Mouse (Mus musculus) limb, embryonic 11.5 days (tissue): ENCODE measurements around the gene Lpcat3. TPM values are rescaled to one million over a fixed set of nuclear protein-coding genes. Genes with fewer than 3 reads are reported as not detected.

Source experiments
- ATAC-seq: fragments of 200-750 bp; cut with Nextera tagmentation; 2 replicates; pipeline ENCODE4 v1.8.0; 2017; ENCODE audit warnings: low read depth; ENCODE audit not compliant: insufficient number of reproducible peaks, low FRiP score, low TSS enrichment
- DNase-seq: peaks from one replicate; pipeline ENCODE4 v3.0.0-alpha.2; 2015; ENCODE audit warnings: low spot score
- H3K27ac ChIP-seq: fragments of 300-500 bp; sonication (generic); replicated peaks from 2 replicates; pipeline ENCODE4 v1.5.1; 2014; ENCODE audit warnings: low read depth, mild to moderate bottlenecking, low read length
- H3K27me3 ChIP-seq: fragments of 300-500 bp; sonication (generic); 2 replicates; pipeline ENCODE4 v1.6.1; 2014; ENCODE audit warnings: mild to moderate bottlenecking, low read length, mixed read lengths; ENCODE audit not compliant: control insufficient read depth, insufficient read depth
- H3K36me3 ChIP-seq: fragments of 300-500 bp; sonication (generic); 2 replicates; pipeline ENCODE4 v1.6.1; 2014; ENCODE audit warnings: mild to moderate bottlenecking, low read length, moderate library complexity, mixed read lengths; ENCODE audit not compliant: control insufficient read depth, insufficient read depth
- H3K4me1 ChIP-seq: fragments of 300-500 bp; sonication (generic); 2 replicates; pipeline ENCODE4 v1.6.1; 2014; ENCODE audit warnings: low read length, mixed read lengths; ENCODE audit not compliant: control insufficient read depth, insufficient read depth
- H3K4me2 ChIP-seq: fragments of 300-500 bp; sonication (generic); 2 replicates; pipeline ENCODE4 v1.6.1; 2014; ENCODE audit warnings: low read depth, mild to moderate bottlenecking, moderate library complexity; ENCODE audit not compliant: severe bottlenecking
- H3K4me3 ChIP-seq: fragments of 300-500 bp; sonication (generic); 2 replicates; pipeline ENCODE4 v1.5.1; 2014; ENCODE audit warnings: low read depth, low read length
- H3K9ac ChIP-seq: fragments of 300-500 bp; sonication (generic); 2 replicates; pipeline ENCODE4 v1.6.1; 2014; ENCODE audit warnings: mild to moderate bottlenecking, low read length
- H3K9me3 ChIP-seq: fragments of 300-500 bp; sonication (generic); 2 replicates; pipeline ENCODE4 v1.6.1; 2016; ENCODE audit warnings: low read length; ENCODE audit not compliant: control insufficient read depth
- WGBS: fragments of 180-500 bp; shearing (Covaris S2); extraction: QIAGEN DNeasy Blood & Tissue Kit; methylation state at CpG from one replicate; pipeline ENCODE4 v1.1.7; 2014; 5-methylcytosine and 5-hydroxymethylcytosine counted together
- polyA plus RNA-seq: library from polyadenylated mRNA; unstranded; fragments of >200 nt; fragmentation: Nextera tagmentation; extraction: Ambion mirVana; gene quantifications from 2 replicates; pipeline ENCODE4 v1.2.1, GENCODE M21; 2014

The Lpcat3 gene
- polyA plus RNA-seq, 1 experiment from 2014 or later = 46.1 TPM

- no peaks in the 10 kb centered on the region for H3K4me1 ChIP-seq
- DNase-seq (no peak), ATAC-seq (0 out of 2 replicates have a peak, but pooled peaks have one; percentile 15)
- H3K9ac ChIP-seq = no peak overlapping the region
- no peaks in the 10 kb centered on the region for H3K27me3 ChIP-seq
- 0 out of 2 replicates have a peak overlapping the region, but pooled peaks have one; percentile 42 for H3K27ac ChIP-seq
- H3K4me2 ChIP-seq = no peak overlapping the region
- peaks cover 23% of the 10 kb centered on the region for H3K36me3 ChIP-seq
- 62% methylated on average over 14 of the region's 16 CpGs for WGBS
- H3K9me3 ChIP-seq = no peaks in the 10 kb centered on the region
- H3K4me3 ChIP-seq = no peak overlapping the region
Observed at GRCm38 (mm10) chr6:124718703-124719102, 55.9 kb downstream of the Lpcat3 start.

- no peak overlapping the region; the same call in 1 of the 2 replicates for H3K4me2 ChIP-seq
- peak overlapping the region; percentile 13; the same call in 1 of the 2 replicates for H3K9ac ChIP-seq
- H3K4me3 ChIP-seq = no peak overlapping the region
- WGBS = 65% methylated on average over 7 of the region's 7 CpGs
- 0 out of 2 replicates have a peak overlapping the region, but pooled peaks have one; percentile 42 for H3K27ac ChIP-seq
- no peaks in the 10 kb centered on the region for H3K4me1 ChIP-seq
- H3K9me3 ChIP-seq = no peaks in the 10 kb centered on the region
- H3K27me3 ChIP-seq = no peaks in the 10 kb centered on the region
- peaks cover 23% of the 10 kb centered on the region for H3K36me3 ChIP-seq
- no peak for ATAC-seq
- no peak for DNase-seq
Observed at GRCm38 (mm10) chr6:124719354-124719978, 56.6 kb downstream of the Lpcat3 start.

- 79% methylated on average over 11 of the region's 11 CpGs for WGBS
- ATAC-seq = no peak
Observed at GRCm38 (mm10) chr6:124720904-124721303, 58.1 kb downstream of the Lpcat3 start.

GRCm38 (mm10) chr6:124722876-124723473 lies 60.1 kb downstream of the Lpcat3 start:
- no peaks in the 10 kb centered on the region for H3K4me1 ChIP-seq
- no peaks in the 10 kb centered on the region for H3K27me3 ChIP-seq
- ATAC-seq = no peak
- no peak overlapping the region for H3K4me2 ChIP-seq
- H3K36me3 ChIP-seq = no peaks in the 10 kb centered on the region; the same call in 1 of the 2 replicates
- H3K27ac ChIP-seq = no peak overlapping the region
- no peak for DNase-seq
- no peaks in the 10 kb centered on the region for H3K9me3 ChIP-seq
- no peak overlapping the region for H3K9ac ChIP-seq
- H3K4me3 ChIP-seq = no peak overlapping the region
- WGBS = 92% methylated on average over 6 of the region's 6 CpGs

More at GRCm38 (mm10) chr6:124720904-124721303, 58.1 kb downstream of the Lpcat3 start:
- Histone ChIP-seq H3K27ac (no peak overlapping the region), H3K4me1 (no peaks in the 10 kb centered on the region), H3K27me3 (no peaks in the 10 kb centered on the region), H3K36me3 (peaks cover 12% of the 10 kb centered on the region), H3K4me2 (no peak overlapping the region), H3K9me3 (no peaks in the 10 kb centered on the region), H3K9ac (no peak overlapping the region), H3K4me3 (no peak overlapping the region)
- no peak for DNase-seq

GRCm38 (mm10) chr6:124723541-124723940 lies 60.7 kb downstream of the Lpcat3 start:
- H3K27ac ChIP-seq = no peak overlapping the region
- DNase-seq (no peak), ATAC-seq (no peak)
- H3K9me3 ChIP-seq = no peaks in the 10 kb centered on the region
- no peak overlapping the region for H3K4me3 ChIP-seq
- H3K4me1 ChIP-seq = no peaks in the 10 kb centered on the region
- no peaks in the 10 kb centered on the region for H3K36me3 ChIP-seq
- no peaks in the 10 kb centered on the region for H3K27me3 ChIP-seq
- no peak overlapping the region for H3K9ac ChIP-seq
- 78% methylated on average over 8 of the region's 8 CpGs for WGBS
- no peak overlapping the region for H3K4me2 ChIP-seq

GRCm38 (mm10) chr6:124724472-124724871 lies 61.6 kb downstream of the Lpcat3 start:
- no peak overlapping the region for H3K27ac ChIP-seq
- ATAC-seq (no peak), DNase-seq (no peak)
- no peaks in the 10 kb centered on the region for H3K9me3 ChIP-seq
- H3K27me3 ChIP-seq = no peaks in the 10 kb centered on the region
- no peak overlapping the region for H3K9ac ChIP-seq
- no peak overlapping the region for H3K4me2 ChIP-seq
- no peaks in the 10 kb centered on the region for H3K4me1 ChIP-seq
- H3K4me3 ChIP-seq = no peak overlapping the region
- 90% methylated on average over 10 of the region's 10 CpGs for WGBS
- H3K36me3 ChIP-seq = no peaks in the 10 kb centered on the region

GRCm38 (mm10) chr6:124728621-124729020 lies 65.8 kb downstream of the Lpcat3 start:
- ATAC-seq (no peak), DNase-seq (no peak)
- H3K36me3 ChIP-seq = no peaks in the 10 kb centered on the region
- no peaks in the 10 kb centered on the region for H3K9me3 ChIP-seq
- no peak overlapping the region for H3K4me3 ChIP-seq
- peaks cover 9% of the 10 kb centered on the region for H3K4me1 ChIP-seq
- no peak overlapping the region for H3K9ac ChIP-seq
- WGBS = 88% methylated on average over 10 of the region's 10 CpGs
- H3K27me3 ChIP-seq = no peaks in the 10 kb centered on the region
- no peak overlapping the region for H3K4me2 ChIP-seq
- H3K27ac ChIP-seq = no peak overlapping the region

- no peak overlapping the region for H3K4me3 ChIP-seq
- H3K36me3 ChIP-seq = no peaks in the 10 kb centered on the region
- H3K27me3 ChIP-seq = no peaks in the 10 kb centered on the region
- ATAC-seq (no peak), DNase-seq (no peak)
- H3K4me1 ChIP-seq = peaks cover 9% of the 10 kb centered on the region
- no peaks in the 10 kb centered on the region for H3K9me3 ChIP-seq
- H3K27ac ChIP-seq = no peak overlapping the region
- no peak overlapping the region for H3K9ac ChIP-seq
- WGBS = 86% methylated on average over 8 of the region's 8 CpGs
- no peak overlapping the region for H3K4me2 ChIP-seq
Observed at GRCm38 (mm10) chr6:124729850-124730705, 67.3 kb downstream of the Lpcat3 start.
